Mouse (Mus musculus): ENCODE data around the gene Krt75. TPM values are rescaled to one million over a fixed set of nuclear protein-coding genes. Genes with fewer than 3 reads are reported as not detected.

Krt75 gene
- polyA plus RNA-seq, 1 experiment = not detected

GRCm38 (mm10) chr15:101550567-101550966 is 23.1 kb downstream of the Krt75 start, which contains the start of gene Krt82:
Gene Krt82 (minus strand): TSS chr15:101550667.
- Histone ChIP-seq H3K79me3 (ENCODE audit: low read depth) (no peaks in the 10 kb centered on the region), H3ac (ENCODE audit: control insufficient read depth, insufficient read length, low read depth) (no peak within 1 kb of the TSS), H3K79me2 (ENCODE audit: control insufficient read depth, insufficient read depth) (no peaks in the 10 kb centered on the region), H3K36me3 (ENCODE audit: control insufficient read depth, insufficient read depth) (no peaks in the 10 kb centered on the region), H3K4me3 (ENCODE audit: insufficient read depth, poor library complexity, severe bottlenecking) (no peak within 1 kb of the TSS), H3K27me3 (ENCODE audit: control insufficient read depth, insufficient read depth, insufficient read length) (peaks cover 86% of the 10 kb centered on the region)
- no peak for TF ChIP-seq FOSL1 (IDR thresholded peaks at IDR 0.05; ENCODE audit: insufficient read depth, low read length, poor library complexity, severe bottlenecking)
- no peak for TF ChIP-seq MYOD1 (IDR thresholded peaks at IDR 0.05; ENCODE audit: control insufficient read depth, insufficient read length, low read depth)
- no peak for TF ChIP-seq CTCF (IDR thresholded peaks at IDR 0.05; ENCODE audit: control insufficient read depth, insufficient read depth, insufficient read length)
- TF ChIP-seq USF1 (IDR thresholded peaks at IDR 0.05; ENCODE audit: low read depth) = no peak
- no peak for TF ChIP-seq CEBPB (IDR thresholded peaks at IDR 0.05; ENCODE audit: low read depth)
- no peak for TF ChIP-seq MYOG (IDR thresholded peaks at IDR 0.05; ENCODE audit: control insufficient read depth, extremely low read depth, insufficient read length)
- no peak for TF ChIP-seq MAX (IDR thresholded peaks at IDR 0.05)

GRCm38 (mm10) chr15:101544478-101544877 is 29.2 kb downstream of the Krt75 start:
- no peak overlapping the region for H3K4me3 ChIP-seq (ENCODE audit: insufficient read depth, poor library complexity, severe bottlenecking)

GRCm38 (mm10) chr15:101542543-101542942 is 31.2 kb downstream of the Krt75 start:
- Histone ChIP-seq H3K79me3 (ENCODE audit: low read depth) (no peaks in the 10 kb centered on the region), H3K27me3 (ENCODE audit: control insufficient read depth, insufficient read depth, insufficient read length) (peaks cover 26% of the 10 kb centered on the region), H3K36me3 (ENCODE audit: control insufficient read depth, insufficient read depth) (no peaks in the 10 kb centered on the region), H3K4me3 (ENCODE audit: insufficient read depth, poor library complexity, severe bottlenecking) (no peak overlapping the region), H3ac (ENCODE audit: control insufficient read depth, insufficient read length, low read depth) (no peak overlapping the region), H3K79me2 (ENCODE audit: control insufficient read depth, insufficient read depth) (no peaks in the 10 kb centered on the region)
- no peak for TF ChIP-seq FOSL1 (IDR thresholded peaks at IDR 0.05; ENCODE audit: insufficient read depth, low read length, poor library complexity, severe bottlenecking)
- no peak for TF ChIP-seq MYOD1 (IDR thresholded peaks at IDR 0.05; ENCODE audit: control insufficient read depth, insufficient read length, low read depth)
- no peak for TF ChIP-seq MAX (IDR thresholded peaks at IDR 0.05)
- TF ChIP-seq USF1 (IDR thresholded peaks at IDR 0.05; ENCODE audit: low read depth) = no peak
- TF ChIP-seq MYOG (IDR thresholded peaks at IDR 0.05; ENCODE audit: control insufficient read depth, extremely low read depth, insufficient read length) = no peak
- no peak for TF ChIP-seq CTCF (IDR thresholded peaks at IDR 0.05; ENCODE audit: control insufficient read depth, insufficient read depth, insufficient read length)
- no peak for TF ChIP-seq CEBPB (IDR thresholded peaks at IDR 0.05; ENCODE audit: low read depth)

More at GRCm38 (mm10) chr15:101544478-101544877, 29.2 kb downstream of the Krt75 start:
- Histone ChIP-seq H3K36me3 (ENCODE audit: control insufficient read depth, insufficient read depth) (no peaks in the 10 kb centered on the region), H3K79me3 (ENCODE audit: low read depth) (no peaks in the 10 kb centered on the region), H3ac (ENCODE audit: control insufficient read depth, insufficient read length, low read depth) (no peak overlapping the region), H3K79me2 (ENCODE audit: control insufficient read depth, insufficient read depth) (no peaks in the 10 kb centered on the region), H3K27me3 (ENCODE audit: control insufficient read depth, insufficient read depth, insufficient read length) (peaks cover 43% of the 10 kb centered on the region)
- no peak for TF ChIP-seq USF1 (IDR thresholded peaks at IDR 0.05; ENCODE audit: low read depth)
- TF ChIP-seq CTCF (IDR thresholded peaks at IDR 0.05; ENCODE audit: control insufficient read depth, insufficient read depth, insufficient read length) = no peak
- TF ChIP-seq FOSL1 (IDR thresholded peaks at IDR 0.05; ENCODE audit: insufficient read depth, low read length, poor library complexity, severe bottlenecking) = no peak
- no peak for TF ChIP-seq CEBPB (IDR thresholded peaks at IDR 0.05; ENCODE audit: low read depth)
- TF ChIP-seq MYOD1 (IDR thresholded peaks at IDR 0.05; ENCODE audit: control insufficient read depth, insufficient read length, low read depth) = no peak
- TF ChIP-seq MYOG (IDR thresholded peaks at IDR 0.05; ENCODE audit: control insufficient read depth, extremely low read depth, insufficient read length) = no peak
- TF ChIP-seq MAX (IDR thresholded peaks at IDR 0.05) = no peak

- Histone ChIP-seq H3K79me2 (ENCODE audit: control insufficient read depth, insufficient read depth) (no peaks in the 10 kb centered on the region), H3K27me3 (ENCODE audit: control insufficient read depth, insufficient read depth, insufficient read length) (peaks cover 24% of the 10 kb centered on the region), H3K36me3 (ENCODE audit: control insufficient read depth, insufficient read depth) (no peaks in the 10 kb centered on the region), H3K79me3 (ENCODE audit: low read depth) (no peaks in the 10 kb centered on the region), H3ac (ENCODE audit: control insufficient read depth, insufficient read length, low read depth) (no peak overlapping the region), H3K4me3 (ENCODE audit: insufficient read depth, poor library complexity, severe bottlenecking) (no peak overlapping the region)
- TF ChIP-seq CEBPB (IDR thresholded peaks at IDR 0.05; ENCODE audit: low read depth) (no peak), MYOD1 (IDR thresholded peaks at IDR 0.05; ENCODE audit: control insufficient read depth, insufficient read length, low read depth) (no peak), MAX (IDR thresholded peaks at IDR 0.05) (no peak), MYOG (IDR thresholded peaks at IDR 0.05; ENCODE audit: control insufficient read depth, extremely low read depth, insufficient read length) (no peak), FOSL1 (IDR thresholded peaks at IDR 0.05; ENCODE audit: insufficient read depth, low read length, poor library complexity, severe bottlenecking) (no peak), USF1 (IDR thresholded peaks at IDR 0.05; ENCODE audit: low read depth) (no peak), CTCF (IDR thresholded peaks at IDR 0.05; ENCODE audit: control insufficient read depth, insufficient read depth, insufficient read length) (no peak)
Measured at GRCm38 (mm10) chr15:101538580-101538900, 35.2 kb downstream of the Krt75 start.

GRCm38 (mm10) chr15:101537864-101538579 is 35.7 kb downstream of the Krt75 start:
- H3K79me2 ChIP-seq (ENCODE audit: control insufficient read depth, insufficient read depth) = no peaks in the 10 kb centered on the region
- H3K79me3 ChIP-seq (ENCODE audit: low read depth) = no peaks in the 10 kb centered on the region
- no peak overlapping the region for H3ac ChIP-seq (ENCODE audit: control insufficient read depth, insufficient read length, low read depth)
- H3K4me3 ChIP-seq (ENCODE audit: insufficient read depth, poor library complexity, severe bottlenecking) = no peak overlapping the region
- H3K36me3 ChIP-seq (ENCODE audit: control insufficient read depth, insufficient read depth) = no peaks in the 10 kb centered on the region
- no peak for TF ChIP-seq MAX (IDR thresholded peaks at IDR 0.05)
- no peak for TF ChIP-seq CEBPB (IDR thresholded peaks at IDR 0.05; ENCODE audit: low read depth)
- no peak for TF ChIP-seq MYOG (IDR thresholded peaks at IDR 0.05; ENCODE audit: control insufficient read depth, extremely low read depth, insufficient read length)
- TF ChIP-seq FOSL1 (IDR thresholded peaks at IDR 0.05; ENCODE audit: insufficient read depth, low read length, poor library complexity, severe bottlenecking) = no peak
- no peak for TF ChIP-seq MYOD1 (IDR thresholded peaks at IDR 0.05; ENCODE audit: control insufficient read depth, insufficient read length, low read depth)
- no peak for TF ChIP-seq CTCF (IDR thresholded peaks at IDR 0.05; ENCODE audit: control insufficient read depth, insufficient read depth, insufficient read length)
- no peak for TF ChIP-seq USF1 (IDR thresholded peaks at IDR 0.05; ENCODE audit: low read depth)
- peaks cover 29% of the 10 kb centered on the region for H3K27me3 ChIP-seq (ENCODE audit: control insufficient read depth, insufficient read depth, insufficient read length)
